Mouse (Mus musculus): Measurements from ENCODE around the gene Hp1bp3. TPM values are rescaled to one million over a fixed set of nuclear protein-coding genes. Genes with fewer than 3 reads are reported as not detected.

The Hp1bp3 gene
- polyA plus RNA-seq, 1 experiment from 2014 or later = 233 TPM

- H3K4me1 ChIP-seq (replicated peaks; ENCODE audit: control insufficient read depth, insufficient read depth, low read length) = no peaks in the 10 kb centered on the region
- no peak overlapping the region for H3K9ac ChIP-seq (replicated peaks; ENCODE audit: low read depth, low read length)
- no peaks in the 10 kb centered on the region for H3K36me3 ChIP-seq (ENCODE audit: control insufficient read depth, insufficient read depth)
- peak; percentile 58 for ATAC-seq
- H3K4me3 ChIP-seq (replicated peaks; ENCODE audit: low read length) = no peak overlapping the region
- no peaks in the 10 kb centered on the region for H3K27me3 ChIP-seq (replicated peaks; ENCODE audit: control insufficient read depth, insufficient read depth, low read length)
- 25% methylated on average over 4 of the region's 4 CpGs for WGBS
- H3K27ac ChIP-seq (ENCODE audit: low read length) = no peak overlapping the region
- peaks cover 3% of the 10 kb centered on the region; the same call in 1 of the 2 replicates for H3K9me3 ChIP-seq (ENCODE audit: control insufficient read depth, low read length)
- H3K4me2 ChIP-seq (ENCODE audit: low read length) = no peak overlapping the region
Observed at GRCm38 (mm10) chr4:138282834-138283233, 66.7 kb downstream of the Hp1bp3 start.

GRCm38 (mm10) chr4:138286411-138286810, 70.3 kb downstream of the Hp1bp3 start:
- Histone ChIP-seq H3K4me3 (replicated peaks; ENCODE audit: low read length) (no peak overlapping the region), H3K27ac (ENCODE audit: low read length) (no peak overlapping the region), H3K36me3 (ENCODE audit: control insufficient read depth, insufficient read depth) (no peaks in the 10 kb centered on the region), H3K4me2 (ENCODE audit: low read length) (no peak overlapping the region), H3K27me3 (replicated peaks; ENCODE audit: control insufficient read depth, insufficient read depth, low read length) (no peaks in the 10 kb centered on the region), H3K9me3 (ENCODE audit: control insufficient read depth, low read length) (peaks cover 3% of the 10 kb centered on the region; the same call in 1 of the 2 replicates), H3K9ac (replicated peaks; ENCODE audit: low read depth, low read length) (no peak overlapping the region), H3K4me1 (replicated peaks; ENCODE audit: control insufficient read depth, insufficient read depth, low read length) (no peaks in the 10 kb centered on the region)
- ATAC-seq = no peak
- WGBS = 88% methylated on average over 12 of the region's 12 CpGs

GRCm38 (mm10) chr4:138288691-138289090, 72.6 kb downstream of the Hp1bp3 start:
- no peak for ATAC-seq
- Histone ChIP-seq H3K9ac (replicated peaks; ENCODE audit: low read depth, low read length) (no peak overlapping the region), H3K4me1 (replicated peaks; ENCODE audit: control insufficient read depth, insufficient read depth, low read length) (0 out of 2 replicates have a peak, but pooled peaks cover 4% of the 10 kb centered on the region), H3K4me3 (replicated peaks; ENCODE audit: low read length) (no peak overlapping the region), H3K9me3 (ENCODE audit: control insufficient read depth, low read length) (peaks cover 3% of the 10 kb centered on the region; the same call in 1 of the 2 replicates), H3K36me3 (ENCODE audit: control insufficient read depth, insufficient read depth) (no peaks in the 10 kb centered on the region), H3K4me2 (ENCODE audit: low read length) (no peak overlapping the region), H3K27me3 (replicated peaks; ENCODE audit: control insufficient read depth, insufficient read depth, low read length) (no peaks in the 10 kb centered on the region), H3K27ac (ENCODE audit: low read length) (no peak overlapping the region)
- WGBS = 90% methylated on average over 7 of the region's 7 CpGs

GRCm38 (mm10) chr4:138292028-138292427, 75.9 kb downstream of the Hp1bp3 start:
- 87% methylated on average over 13 of the region's 13 CpGs for WGBS
- Histone ChIP-seq H3K36me3 (ENCODE audit: control insufficient read depth, insufficient read depth) (no peaks in the 10 kb centered on the region), H3K27ac (ENCODE audit: low read length) (no peak overlapping the region), H3K4me3 (replicated peaks; ENCODE audit: low read length) (no peak overlapping the region), H3K9me3 (ENCODE audit: control insufficient read depth, low read length) (no peaks in the 10 kb centered on the region), H3K27me3 (replicated peaks; ENCODE audit: control insufficient read depth, insufficient read depth, low read length) (no peaks in the 10 kb centered on the region), H3K4me1 (replicated peaks; ENCODE audit: control insufficient read depth, insufficient read depth, low read length) (peaks cover 9% of the 10 kb centered on the region), H3K9ac (replicated peaks; ENCODE audit: low read depth, low read length) (no peak overlapping the region), H3K4me2 (ENCODE audit: low read length) (no peak overlapping the region)
- ATAC-seq = no peak

GRCm38 (mm10) chr4:138293261-138293948, 77.3 kb downstream of the Hp1bp3 start:
- Histone ChIP-seq H3K27me3 (replicated peaks; ENCODE audit: control insufficient read depth, insufficient read depth, low read length) (no peaks in the 10 kb centered on the region), H3K4me2 (ENCODE audit: low read length) (no peak overlapping the region), H3K4me3 (replicated peaks; ENCODE audit: low read length) (no peak overlapping the region), H3K9me3 (ENCODE audit: control insufficient read depth, low read length) (no peaks in the 10 kb centered on the region), H3K9ac (replicated peaks; ENCODE audit: low read depth, low read length) (no peak overlapping the region), H3K36me3 (ENCODE audit: control insufficient read depth, insufficient read depth) (no peaks in the 10 kb centered on the region), H3K27ac (ENCODE audit: low read length) (peak overlapping the region; percentile 69; the same call in 1 of the 2 replicates), H3K4me1 (replicated peaks; ENCODE audit: control insufficient read depth, insufficient read depth, low read length) (peaks cover 9% of the 10 kb centered on the region)
- peak; percentile 72; the same call in 1 of the 2 replicates for ATAC-seq
- 65% methylated on average over 18 of the region's 18 CpGs for WGBS

- WGBS = 72% methylated on average over 9 of the region's 14 CpGs
- H3K27ac ChIP-seq (ENCODE audit: low read length) = peak overlapping the region; percentile 69
- no peaks in the 10 kb centered on the region for H3K9me3 ChIP-seq (ENCODE audit: control insufficient read depth, low read length)
- peaks cover 9% of the 10 kb centered on the region for H3K4me1 ChIP-seq (replicated peaks; ENCODE audit: control insufficient read depth, insufficient read depth, low read length)
- no peak overlapping the region for H3K4me2 ChIP-seq (ENCODE audit: low read length)
- no peaks in the 10 kb centered on the region for H3K27me3 ChIP-seq (replicated peaks; ENCODE audit: control insufficient read depth, insufficient read depth, low read length)
- H3K36me3 ChIP-seq (ENCODE audit: control insufficient read depth, insufficient read depth) = no peaks in the 10 kb centered on the region
- no peak overlapping the region for H3K4me3 ChIP-seq (replicated peaks; ENCODE audit: low read length)
- H3K9ac ChIP-seq (replicated peaks; ENCODE audit: low read depth, low read length) = no peak overlapping the region
- ATAC-seq = no peak
Observed at GRCm38 (mm10) chr4:138293949-138294550, 78.0 kb downstream of the Hp1bp3 start.

Other genes with a start within 250 kb of the Hp1bp3 start
- 47.0 and 51.7 TPM in 2 replicates for gene Eif4g3, start 223.3 kb upstream of the Hp1bp3 start, polyA plus RNA-seq (2015; fragmentation: Nextera tagmentation; extraction: Ambion mirVana)
- gene Sh2d5, start 34.1 kb downstream of the Hp1bp3 start, polyA plus RNA-seq (2015; fragmentation: Nextera tagmentation; extraction: Ambion mirVana) = 6.1 and 9.8 TPM in 2 replicates
- 0.98 and 2.2 TPM in 2 replicates for gene Kif17, start 34.1 kb downstream of the Hp1bp3 start, polyA plus RNA-seq (2015; fragmentation: Nextera tagmentation; extraction: Ambion mirVana)
- gene Ddost, start 88.4 kb downstream of the Hp1bp3 start, polyA plus RNA-seq (2015; fragmentation: Nextera tagmentation; extraction: Ambion mirVana) = 184 and 190 TPM in 2 replicates
- 91.0 and 92.8 TPM in 2 replicates for gene Pink1, start 110.0 kb downstream of the Hp1bp3 start, polyA plus RNA-seq (2015; fragmentation: Nextera tagmentation; extraction: Ambion mirVana)
- 1.0 and 1.1 TPM in 2 replicates for gene Cda, start 151.7 kb downstream of the Hp1bp3 start, polyA plus RNA-seq (2015; fragmentation: Nextera tagmentation; extraction: Ambion mirVana)
- 7.7 and 8.4 TPM in 2 replicates for gene Fam43b, start 180.2 kb downstream of the Hp1bp3 start, polyA plus RNA-seq (2015; fragmentation: Nextera tagmentation; extraction: Ambion mirVana)
- 18.4 and 20.2 TPM in 2 replicates for gene Mul1, start 218.4 kb downstream of the Hp1bp3 start, polyA plus RNA-seq (2015; fragmentation: Nextera tagmentation; extraction: Ambion mirVana)
- gene Camk2n1, start 238.0 kb downstream of the Hp1bp3 start, polyA plus RNA-seq (2015; fragmentation: Nextera tagmentation; extraction: Ambion mirVana) = 9.8 and 10.2 TPM in 2 replicates

Data from forebrain, embryonic 16.5 days (tissue).